Comparison of ENCODE assay signal across 24 mouse cellular contexts in genomic region chr7:101616136-101616835, GRCm38 (mm10). TPM values are rescaled to one million over a fixed set of nuclear protein-coding genes. Genes with fewer than 3 reads are reported as not detected.
A peak's percentile ranks its signal among the peaks of the same experiment; 100 is the strongest.
DNase-seq lines count a peak whose midpoint lies in the region; ATAC-seq and TF ChIP-seq lines count a peak whose summit lies in the region.
"Had no signal": no experiment of that assay in that cellular context is flagged by ENCODE, and none has a peak within 500 bp of the region (broad histone marks: within the 10 kb centered on the region; RNA-seq: fewer than 3 reads in every experiment).

No protein-coding gene starts in this region.

- 15% methylated on average over 6 of the region's 6 CpGs for WGBS in liver, adult 2 months
- WGBS in liver, embryonic 12.5 days (ENCODE audit: insufficient replicate concordance): 62% methylated on average over 6 of the region's 6 CpGs
- WGBS in intestine, embryonic 15.5 days: 55% methylated on average over 6 of the region's 6 CpGs
- 86% methylated on average over 6 of the region's 6 CpGs for WGBS in forebrain, embryonic 10.5 days
- 81% methylated on average over 6 of the region's 6 CpGs for WGBS in forebrain, embryonic 12.5 days

- peak; percentile 99 for DNase-seq in liver, adult 2 months (ENCODE audit: extremely low read depth, low read depth, low spot score)
- peak; percentile 52 for DNase-seq in Muller cell, postnatal 12 days (ENCODE audit: inconsistent ontology term)
- DNase-seq in yolk sac, embryonic 10.5 days (ENCODE audit: low spot score): peak; percentile 55
- no peak for DNase-seq in forebrain, embryonic 10.5 days (ENCODE audit: extremely low spot score, low spot score)
- DNase-seq: cerebellum, adult 2 months; embryo, embryonic 11 days; forebrain, postnatal 0 days; gastrocnemius, postnatal 14 days; heart, postnatal 36 days had no signal

- no peak for TF ChIP-seq POLR2A in liver, adult 2 months (IDR thresholded peaks at IDR 0.05; ENCODE audit: extremely low read depth, insufficient read depth, low read length)

- no peak overlapping the region for H3K4me2 ChIP-seq in liver, embryonic 12.5 days
- H3K4me2 ChIP-seq in intestine, embryonic 15.5 days (replicated peaks): no peak overlapping the region
- no peak overlapping the region for H3K4me2 ChIP-seq in forebrain, embryonic 12.5 days
- H3K4me2 ChIP-seq: embryonic facial prominence, embryonic 15.5 days; heart, embryonic 12.5 days; hindbrain, embryonic 15.5 days had no signal

- ATAC-seq in liver, embryonic 12.5 days: no peak
- ATAC-seq in intestine, embryonic 15.5 days: peak; percentile 40; the same call in 1 of the 2 replicates
- ATAC-seq in forebrain, embryonic 12.5 days (ENCODE audit: low FRiP score): no peak
- ATAC-seq: forebrain, postnatal 0 days had no signal

- peaks cover 20% of the 10 kb centered on the region for H3K4me1 ChIP-seq in liver, adult 2 months (ENCODE audit: control insufficient read depth, insufficient read depth, low read length)
- no peaks in the 10 kb centered on the region for H3K4me1 ChIP-seq in liver, embryonic 12.5 days
- no peaks in the 10 kb centered on the region for H3K4me1 ChIP-seq in intestine, embryonic 15.5 days (replicated peaks)
- H3K4me1 ChIP-seq in forebrain, embryonic 10.5 days: no peaks in the 10 kb centered on the region
- H3K4me1 ChIP-seq in forebrain, embryonic 12.5 days: no peaks in the 10 kb centered on the region
- H3K4me1 ChIP-seq: embryonic facial prominence, embryonic 15.5 days; hindbrain, embryonic 15.5 days had no signal

- H3K4me3 ChIP-seq in liver, adult 2 months (ENCODE audit: insufficient read depth, low read depth, low read length): no peak overlapping the region
- H3K4me3 ChIP-seq in liver, embryonic 12.5 days: no peak overlapping the region
- no peak overlapping the region for H3K4me3 ChIP-seq in intestine, embryonic 15.5 days (replicated peaks)
- no peak overlapping the region for H3K4me3 ChIP-seq in forebrain, embryonic 10.5 days
- H3K4me3 ChIP-seq in forebrain, embryonic 12.5 days (replicated peaks): no peak overlapping the region
- H3K4me3 ChIP-seq: embryonic facial prominence, embryonic 15.5 days; erythroblast, embryonic 14.5 days; heart, embryonic 12.5 days; hindbrain, embryonic 15.5 days had no signal

- no peaks in the 10 kb centered on the region for H3K27me3 ChIP-seq in liver, adult 2 months (ENCODE audit: control insufficient read depth, insufficient read depth, low read length)
- H3K27me3 ChIP-seq in liver, embryonic 12.5 days (replicated peaks): no peaks in the 10 kb centered on the region
- H3K27me3 ChIP-seq in intestine, embryonic 15.5 days (replicated peaks): no peaks in the 10 kb centered on the region
- H3K27me3 ChIP-seq in forebrain, embryonic 10.5 days (ENCODE audit: poor library complexity, severe bottlenecking): no peaks in the 10 kb centered on the region
- no peaks in the 10 kb centered on the region for H3K27me3 ChIP-seq in forebrain, embryonic 12.5 days
- H3K27me3 ChIP-seq: embryonic facial prominence, embryonic 15.5 days; heart, embryonic 12.5 days; hindbrain, embryonic 15.5 days had no signal

- no peaks in the 10 kb centered on the region for H3K9me3 ChIP-seq in liver, embryonic 12.5 days (replicated peaks)
- H3K9me3 ChIP-seq in intestine, embryonic 15.5 days: no peaks in the 10 kb centered on the region
- no peaks in the 10 kb centered on the region for H3K9me3 ChIP-seq in forebrain, embryonic 10.5 days
- H3K9me3 ChIP-seq in forebrain, embryonic 12.5 days: no peaks in the 10 kb centered on the region
- H3K9me3 ChIP-seq: embryonic facial prominence, embryonic 15.5 days; heart, embryonic 12.5 days; hindbrain, embryonic 15.5 days had no signal

- peak overlapping the region; percentile 62 for H3K27ac ChIP-seq in liver, adult 2 months (replicated peaks; ENCODE audit: insufficient read depth, low read depth, low read length)
- H3K27ac ChIP-seq in liver, embryonic 12.5 days: no peak overlapping the region
- no peak overlapping the region for H3K27ac ChIP-seq in intestine, embryonic 15.5 days
- no peak overlapping the region for H3K27ac ChIP-seq in forebrain, embryonic 10.5 days
- H3K27ac ChIP-seq in forebrain, embryonic 12.5 days: no peak overlapping the region
- H3K27ac ChIP-seq: embryonic facial prominence, embryonic 15.5 days; hindbrain, embryonic 15.5 days had no signal

- no peak for TF ChIP-seq CTCF in liver, adult 2 months (IDR thresholded peaks at IDR 0.05; ENCODE audit: low read depth, low read length)

- H3K9ac ChIP-seq in liver, adult 2 months (ENCODE audit: low read depth, low read length): no peak overlapping the region
- no peak overlapping the region for H3K9ac ChIP-seq in liver, embryonic 12.5 days
- H3K9ac ChIP-seq in intestine, embryonic 15.5 days: no peak overlapping the region
- H3K9ac ChIP-seq in forebrain, embryonic 12.5 days: no peak overlapping the region
- H3K9ac ChIP-seq: embryonic facial prominence, embryonic 15.5 days; forebrain, postnatal 0 days; heart, embryonic 12.5 days; hindbrain, embryonic 15.5 days had no signal

- H3K36me3 ChIP-seq in liver, adult 2 months (ENCODE audit: control insufficient read depth, insufficient read depth, low read length): no peaks in the 10 kb centered on the region
- no peaks in the 10 kb centered on the region for H3K36me3 ChIP-seq in liver, embryonic 12.5 days
- H3K36me3 ChIP-seq in intestine, embryonic 15.5 days: no peaks in the 10 kb centered on the region
- no peaks in the 10 kb centered on the region for H3K36me3 ChIP-seq in forebrain, embryonic 10.5 days (replicated peaks)
- no peaks in the 10 kb centered on the region for H3K36me3 ChIP-seq in forebrain, embryonic 12.5 days (replicated peaks)
- H3K36me3 ChIP-seq: embryonic facial prominence, embryonic 15.5 days; heart, embryonic 12.5 days; hindbrain, embryonic 15.5 days had no signal

- H3K79me2 ChIP-seq in liver, adult 2 months (ENCODE audit: control insufficient read depth, insufficient read depth, low read length): no peaks in the 10 kb centered on the region

RNA-seq across cellular contexts. Expression of gene Art2b, which starts 30.9 kb away (rescaled TPM):
- total RNA-seq in liver, adult 2 months (2014; rRNA removed): 0.94 and 1.2 TPM in 2 replicates
- 0.56 and 0.75 TPM in 2 replicates for polyA plus RNA-seq in liver, adult 2 months (2012; rRNA removed)
- 0.07 TPM in 1 of 2 replicates, not detected in the other for polyA plus RNA-seq in liver, embryonic 12.5 days (2016; fragmentation: Nextera tagmentation; extraction: Ambion mirVana)
- polyA plus RNA-seq in intestine, embryonic 15.5 days (2015; fragmentation: Nextera tagmentation; extraction: Ambion mirVana): 0.47 and 0.55 TPM in 2 replicates
- not detected in 2 replicates for polyA plus RNA-seq in forebrain, embryonic 10.5 days (2016; fragmentation: Nextera tagmentation; extraction: Ambion mirVana)
- not detected in 2 replicates for polyA plus RNA-seq in forebrain, embryonic 12.5 days (2016; fragmentation: Nextera tagmentation; extraction: Ambion mirVana)
- total RNA-seq: adrenal gland, postnatal 25 days; common myeloid progenitor, adult 5-6 weeks; ES-E14; forebrain, postnatal 0 days; gastrocnemius, adult 18-20 months; gastrocnemius, postnatal 14 days; heart, adult 8-10 months; heart, postnatal 36 days had no signal
- polyA plus RNA-seq: cerebellum, adult 2 months; embryonic facial prominence, embryonic 11.5 days; embryonic facial prominence, embryonic 15.5 days; erythroblast, embryonic 14.5 days; forebrain, embryonic 11.5 days; forebrain, postnatal 0 days; heart, embryonic 12.5 days; hindbrain, embryonic 11.5 days; hindbrain, embryonic 15.5 days had no signal

RNA-seq across cellular contexts. Expression of gene Clpb, which starts 47.1 kb away (rescaled TPM):
- total RNA-seq in liver, adult 2 months (2014; rRNA removed): 36.4 and 45.2 TPM in 2 replicates
- 43.2 and 56.2 TPM in 2 replicates for polyA plus RNA-seq in liver, adult 2 months (2012; rRNA removed)
- 31.9 and 34.6 TPM in 2 replicates for polyA plus RNA-seq in liver, embryonic 12.5 days (2016; fragmentation: Nextera tagmentation; extraction: Ambion mirVana)
- 51.4 and 53.0 TPM in 2 replicates for polyA plus RNA-seq in intestine, embryonic 15.5 days (2015; fragmentation: Nextera tagmentation; extraction: Ambion mirVana)
- polyA plus RNA-seq in forebrain, embryonic 10.5 days (2016; fragmentation: Nextera tagmentation; extraction: Ambion mirVana): 52.3 and 59.9 TPM in 2 replicates
- polyA plus RNA-seq in forebrain, embryonic 12.5 days (2016; fragmentation: Nextera tagmentation; extraction: Ambion mirVana): 38.2 and 43.9 TPM in 2 replicates
